Mouse (Mus musculus): ENCODE measurements around the gene Aimp1.

DNA sequence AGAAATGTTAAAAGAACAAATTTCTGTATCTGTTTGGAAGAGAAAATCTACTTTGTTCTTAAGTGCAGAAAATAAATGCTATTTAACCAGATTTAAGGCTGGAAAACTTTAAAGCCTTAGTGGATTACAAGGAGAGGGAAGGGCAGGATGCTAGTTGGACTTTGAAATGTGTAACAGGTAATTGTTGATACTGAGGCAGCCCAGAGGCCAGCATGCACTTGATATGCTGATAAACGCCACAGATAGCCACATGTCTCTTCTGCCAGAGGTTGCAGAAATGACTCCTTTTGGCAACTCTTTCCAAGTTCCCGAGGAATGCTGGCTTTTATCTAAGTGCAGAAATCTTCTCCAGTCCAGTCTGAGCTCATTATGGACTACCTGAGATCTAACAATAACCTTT is 6.7 kb downstream of the Aimp1 start:
- TF ChIP-seq CTCF (IDR thresholded peaks at IDR 0.05; ENCODE audit: borderline replicate concordance, control insufficient read depth, extremely low read depth, insufficient read depth, low read length, poor library complexity) (no peak), POLR2A (IDR thresholded peaks at IDR 0.05; ENCODE audit: control insufficient read depth, extremely low read depth, insufficient read depth, low read length, poor library complexity) (no peak)
